Mouse (Mus musculus) neural tube, embryonic 13.5 days (tissue): ENCODE results near the gene Ccl28. TPM values are rescaled to one million over a fixed set of nuclear protein-coding genes. Genes with fewer than 3 reads are reported as not detected.

Source experiments
- ATAC-seq: fragments of 200-750 bp; cut with Nextera tagmentation; 2 replicates; pipeline ENCODE4 v1.8.0; 2017; ENCODE audit warnings: low read depth, mild to moderate bottlenecking, moderate TSS enrichment, moderate library complexity
- H3K27ac ChIP-seq: fragments of 300-500 bp; sonication (generic); replicated peaks from 2 replicates; pipeline ENCODE4 v1.5.1; 2015; ENCODE audit warnings: moderate library complexity, mild to moderate bottlenecking, inconsistent platforms
- H3K27me3 ChIP-seq: fragments of 300-500 bp; sonication (generic); 2 replicates; pipeline ENCODE4 v1.6.1; 2015; ENCODE audit warnings: mild to moderate bottlenecking, inconsistent platforms
- H3K36me3 ChIP-seq: fragments of 300-500 bp; sonication (generic); 2 replicates; pipeline ENCODE4 v1.6.1; 2015; ENCODE audit warnings: mild to moderate bottlenecking, inconsistent platforms
- H3K4me1 ChIP-seq: fragments of 300-500 bp; sonication (generic); replicated peaks from 2 replicates; pipeline ENCODE4 v1.6.1; 2015; ENCODE audit warnings: inconsistent platforms
- H3K4me2 ChIP-seq: fragments of 300-500 bp; sonication (generic); 2 replicates; pipeline ENCODE4 v1.6.1; 2015; ENCODE audit warnings: inconsistent platforms, mild to moderate bottlenecking, moderate library complexity
- H3K4me3 ChIP-seq: fragments of 300-500 bp; sonication (generic); 2 replicates; pipeline ENCODE4 v1.5.1; 2015; ENCODE audit warnings: mild to moderate bottlenecking, inconsistent platforms
- H3K9ac ChIP-seq: fragments of 300-500 bp; sonication (generic); 2 replicates; pipeline ENCODE4 v1.6.1; 2015; ENCODE audit warnings: moderate library complexity, mild to moderate bottlenecking, inconsistent platforms
- H3K9me3 ChIP-seq: fragments of 300-500 bp; sonication (generic); 2 replicates; pipeline ENCODE4 v1.6.1; 2016; ENCODE audit warnings: inconsistent platforms
- WGBS: fragments of 180-500 bp; shearing (Covaris S2); methylation state at CpG from one replicate; pipeline ENCODE4 v1.1.7; 2015; 5-methylcytosine and 5-hydroxymethylcytosine counted together
- polyA plus RNA-seq: library from polyadenylated mRNA; unstranded; fragments of >200 nt; fragmentation: Nextera tagmentation; extraction: Ambion mirVana; gene quantifications from 2 replicates; pipeline ENCODE4 v1.2.1, GENCODE M21; 2015

Ccl28 gene
- polyA plus RNA-seq, 1 experiment from 2014 or later: 0.43 TPM

DNA sequence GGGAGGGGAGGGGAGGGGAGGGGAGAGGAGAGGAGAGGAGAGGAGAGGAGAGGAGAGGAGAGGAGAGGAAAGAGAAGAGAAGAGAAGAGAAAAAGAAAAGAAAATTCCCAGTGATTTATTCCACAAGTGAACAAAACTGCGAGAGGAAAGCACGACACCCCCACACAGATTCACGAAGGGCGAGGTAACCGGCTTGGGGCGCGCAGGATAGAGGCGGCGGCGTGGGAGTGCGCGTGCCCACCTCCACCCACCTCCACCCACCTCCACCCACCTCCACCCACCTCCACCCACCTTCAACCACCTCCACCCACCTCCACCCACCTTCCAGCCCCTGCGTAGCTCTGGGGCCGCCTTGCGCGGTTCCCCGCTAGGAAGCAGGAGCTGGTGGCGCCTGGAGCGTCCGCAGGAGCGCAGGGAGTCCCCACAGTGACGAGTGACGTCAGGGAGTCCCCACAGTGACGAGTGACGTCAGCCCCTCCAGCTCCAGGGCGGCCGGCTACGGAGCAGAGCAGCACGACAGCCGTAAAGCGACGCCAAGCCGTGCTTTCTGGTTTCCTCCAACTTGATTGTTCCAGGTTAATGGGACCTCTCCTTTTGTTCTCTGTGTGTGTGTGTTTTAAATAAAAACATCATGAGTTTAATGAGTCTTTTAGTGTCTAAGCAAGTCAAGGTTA, 8.0 kb downstream of the Ccl28 start:
- Histone ChIP-seq H3K9me3 (no peaks in the 10 kb centered on the region), H3K36me3 (no peaks in the 10 kb centered on the region), H3K4me2 (peak overlapping the region; percentile 56), H3K4me3 (peak overlapping the region; percentile 51), H3K27ac (no peak overlapping the region), H3K9ac (peak overlapping the region; percentile 64), H3K4me1 (no peaks in the 10 kb centered on the region), H3K27me3 (0 out of 2 replicates have a peak, but pooled peaks cover 4% of the 10 kb centered on the region)
- ATAC-seq: peak; percentile 96
- 5% methylated on average over 33 of the region's 33 CpGs for WGBS

- Histone ChIP-seq H3K27me3 (0 out of 2 replicates have a peak, but pooled peaks cover 4% of the 10 kb centered on the region), H3K4me1 (no peaks in the 10 kb centered on the region), H3K4me3 (peak overlapping the region; percentile 51), H3K9me3 (no peaks in the 10 kb centered on the region), H3K27ac (no peak overlapping the region), H3K9ac (no peak overlapping the region), H3K36me3 (no peaks in the 10 kb centered on the region), H3K4me2 (peak overlapping the region; percentile 56)
- peak; percentile 64; the same call in 1 of the 2 replicates for ATAC-seq
- WGBS: 79% methylated on average over 4 of the region's 4 CpGs
Observed at GRCm38 (mm10) chr13:119632156-119632548, 8.5 kb downstream of the Ccl28 start.

- no peaks in the 10 kb centered on the region for H3K9me3 ChIP-seq
- H3K4me1 ChIP-seq: no peaks in the 10 kb centered on the region
- no peaks in the 10 kb centered on the region for H3K36me3 ChIP-seq
- no peak overlapping the region for H3K9ac ChIP-seq
- 76% methylated on average over 2 of the region's 2 CpGs for WGBS
- 0 out of 2 replicates have a peak, but pooled peaks cover 4% of the 10 kb centered on the region for H3K27me3 ChIP-seq
- ATAC-seq: no peak
- no peak overlapping the region for H3K27ac ChIP-seq
- no peak overlapping the region for H3K4me2 ChIP-seq
- H3K4me3 ChIP-seq: no peak overlapping the region
Observed at GRCm38 (mm10) chr13:119635496-119635895, 11.9 kb downstream of the Ccl28 start.

GRCm38 (mm10) chr13:119637837-119638236, 14.2 kb downstream of the Ccl28 start:
- Histone ChIP-seq H3K4me2 (no peak overlapping the region), H3K9ac (no peak overlapping the region), H3K36me3 (no peaks in the 10 kb centered on the region), H3K27me3 (0 out of 2 replicates have a peak, but pooled peaks cover 4% of the 10 kb centered on the region), H3K9me3 (no peaks in the 10 kb centered on the region), H3K4me1 (no peaks in the 10 kb centered on the region), H3K4me3 (no peak overlapping the region), H3K27ac (no peak overlapping the region)
- 76% methylated on average over 4 of the region's 4 CpGs for WGBS
- ATAC-seq: no peak

GRCm38 (mm10) chr13:119638449-119638848, 14.8 kb downstream of the Ccl28 start:
- H3K9ac ChIP-seq: no peak overlapping the region
- no peak for ATAC-seq
- H3K4me3 ChIP-seq: no peak overlapping the region
- H3K36me3 ChIP-seq: no peaks in the 10 kb centered on the region
- H3K27me3 ChIP-seq: 0 out of 2 replicates have a peak, but pooled peaks cover 4% of the 10 kb centered on the region
- H3K4me2 ChIP-seq: no peak overlapping the region
- 88% methylated on average over 5 of the region's 5 CpGs for WGBS
- H3K27ac ChIP-seq: no peak overlapping the region
- no peaks in the 10 kb centered on the region for H3K4me1 ChIP-seq
- no peaks in the 10 kb centered on the region for H3K9me3 ChIP-seq

DNA sequence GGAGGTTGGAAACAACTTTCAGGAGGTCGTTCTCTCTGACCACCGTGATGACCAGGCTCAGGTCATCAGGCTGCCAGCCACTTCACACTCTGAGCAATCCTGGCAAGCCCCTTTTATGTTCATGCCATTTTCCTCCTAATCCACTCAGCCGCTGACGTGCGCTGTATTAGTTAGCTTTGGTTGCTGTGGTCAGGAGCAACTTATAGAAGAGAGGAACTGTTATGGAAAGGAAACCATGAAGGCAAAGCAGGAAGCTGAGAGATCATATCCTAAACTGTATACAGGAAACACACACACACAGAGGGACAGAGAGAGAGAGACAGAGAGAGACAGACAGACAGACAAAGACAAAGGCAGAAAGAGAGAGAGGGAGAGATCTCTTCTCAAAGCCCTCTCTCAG, 15.7 kb downstream of the Ccl28 start:
- no peak for ATAC-seq
- Histone ChIP-seq H3K27ac (no peak overlapping the region), H3K9ac (no peak overlapping the region), H3K4me2 (no peak overlapping the region), H3K4me3 (no peak overlapping the region), H3K4me1 (no peaks in the 10 kb centered on the region), H3K36me3 (no peaks in the 10 kb centered on the region), H3K27me3 (no peaks in the 10 kb centered on the region), H3K9me3 (no peaks in the 10 kb centered on the region)
- 81% methylated on average over 5 of the region's 5 CpGs for WGBS

- 39% methylated on average over 4 of the region's 4 CpGs for WGBS
- ATAC-seq: no peak
- no peak overlapping the region for H3K4me2 ChIP-seq
- no peaks in the 10 kb centered on the region for H3K4me1 ChIP-seq
- H3K27ac ChIP-seq: no peak overlapping the region
- no peak overlapping the region for H3K9ac ChIP-seq
- H3K4me3 ChIP-seq: no peak overlapping the region
- H3K27me3 ChIP-seq: no peaks in the 10 kb centered on the region
- H3K36me3 ChIP-seq: no peaks in the 10 kb centered on the region
- no peaks in the 10 kb centered on the region for H3K9me3 ChIP-seq
Observed at GRCm38 (mm10) chr13:119640504-119640903, 16.9 kb downstream of the Ccl28 start.

- H3K4me3 ChIP-seq: no peak overlapping the region
- no peak overlapping the region for H3K27ac ChIP-seq
- H3K9me3 ChIP-seq: no peaks in the 10 kb centered on the region
- H3K4me2 ChIP-seq: no peak overlapping the region
- H3K4me1 ChIP-seq: no peaks in the 10 kb centered on the region
- no peak for ATAC-seq
- no peaks in the 10 kb centered on the region for H3K36me3 ChIP-seq
- WGBS: 77% methylated on average over 7 of the region's 7 CpGs
- H3K27me3 ChIP-seq: no peaks in the 10 kb centered on the region
- no peak overlapping the region for H3K9ac ChIP-seq
Observed at GRCm38 (mm10) chr13:119641145-119641544, 17.5 kb downstream of the Ccl28 start.

GRCm38 (mm10) chr13:119644769-119645168, 21.1 kb downstream of the Ccl28 start:
- Histone ChIP-seq H3K4me1 (no peaks in the 10 kb centered on the region), H3K9ac (no peak overlapping the region), H3K4me2 (no peak overlapping the region), H3K4me3 (no peak overlapping the region), H3K27ac (no peak overlapping the region), H3K36me3 (no peaks in the 10 kb centered on the region), H3K9me3 (no peaks in the 10 kb centered on the region), H3K27me3 (no peaks in the 10 kb centered on the region)
- 61% methylated on average over 5 of the region's 5 CpGs for WGBS
- no peak for ATAC-seq

DNA sequence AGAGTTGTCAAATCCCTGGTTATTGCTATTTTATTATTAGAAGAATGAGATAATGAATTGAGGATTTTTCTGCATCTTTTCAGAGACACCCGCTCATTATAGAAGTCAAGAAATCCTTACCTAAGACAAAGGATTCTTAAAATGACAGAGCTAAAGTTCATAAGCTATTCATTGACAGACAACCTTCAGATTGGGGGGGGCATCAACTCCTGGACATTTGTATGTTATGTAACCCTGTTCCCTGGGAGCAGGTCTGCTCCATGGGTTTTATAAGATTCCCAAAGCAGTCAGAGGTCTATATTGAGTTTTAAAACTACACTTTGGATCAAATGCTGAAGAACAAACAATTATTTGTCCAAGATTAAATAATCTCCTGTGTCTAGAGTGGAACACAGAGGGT, 22.9 kb downstream of the Ccl28 start:
- 95% methylated on average over 1 of the region's 1 CpGs for WGBS
- Histone ChIP-seq H3K36me3 (no peaks in the 10 kb centered on the region), H3K27me3 (no peaks in the 10 kb centered on the region), H3K4me3 (no peak overlapping the region), H3K4me1 (no peaks in the 10 kb centered on the region), H3K9ac (no peak overlapping the region), H3K4me2 (no peak overlapping the region), H3K9me3 (no peaks in the 10 kb centered on the region), H3K27ac (no peak overlapping the region)
- no peak for ATAC-seq

- 64% methylated on average over 15 of the region's 15 CpGs for WGBS
- H3K27ac ChIP-seq: peak overlapping the region; percentile 49
- H3K4me3 ChIP-seq: no peak overlapping the region
- H3K9ac ChIP-seq: peak overlapping the region; percentile 23; the same call in 1 of the 2 replicates
- no peaks in the 10 kb centered on the region for H3K9me3 ChIP-seq
- no peaks in the 10 kb centered on the region for H3K27me3 ChIP-seq
- no peaks in the 10 kb centered on the region for H3K36me3 ChIP-seq
- H3K4me1 ChIP-seq: no peaks in the 10 kb centered on the region
- ATAC-seq: no peak
- H3K4me2 ChIP-seq: peak overlapping the region; percentile 21; the same call in 1 of the 2 replicates
Observed at GRCm38 (mm10) chr13:119648891-119649698, 25.5 kb downstream of the Ccl28 start.

GRCm38 (mm10) chr13:119649699-119650046, 26.1 kb downstream of the Ccl28 start:
- H3K27ac ChIP-seq: peak overlapping the region; percentile 49
- 86% methylated on average over 1 of the region's 1 CpGs for WGBS
- no peaks in the 10 kb centered on the region for H3K36me3 ChIP-seq
- no peak for ATAC-seq
- peak overlapping the region; percentile 23; the same call in 1 of the 2 replicates for H3K9ac ChIP-seq
- no peaks in the 10 kb centered on the region for H3K27me3 ChIP-seq
- H3K4me1 ChIP-seq: no peaks in the 10 kb centered on the region
- no peaks in the 10 kb centered on the region for H3K9me3 ChIP-seq
- H3K4me3 ChIP-seq: no peak overlapping the region
- H3K4me2 ChIP-seq: peak overlapping the region; percentile 21; the same call in 1 of the 2 replicates
